Mouse (Mus musculus): ENCODE data around the gene Elof1. TPM values are rescaled to one million over a fixed set of nuclear protein-coding genes. Genes with fewer than 3 reads are reported as not detected.
"Not testable (repeated sequence)": the region's sequence is repeated elsewhere in the genome, so short reads cannot be mapped to it uniquely, and the experiment has no call there.

The Elof1 gene
- total RNA-seq (2014; fragmentation: Nextera tagmentation) (95.3 and 98.7 TPM in 2 replicates), total RNA-seq (2017) (31.1 and 51.7 TPM in 2 replicates)

- ATAC-seq (replicated peaks; ENCODE audit: low FRiP score, low TSS enrichment, poor library complexity, severe bottlenecking) = peak; percentile 93
Measured at GRCm38 (mm10) chr9:22116740-22117426, at the start of gene Elof1. Gene Elof1, minus strand, starts transcription at chr9:22117172.

- ATAC-seq (replicated peaks; ENCODE audit: low FRiP score, low TSS enrichment, poor library complexity, severe bottlenecking) = no peak
Measured at GRCm38 (mm10) chr9:22166686-22167085, 49.7 kb upstream of the Elof1 start.

DNA sequence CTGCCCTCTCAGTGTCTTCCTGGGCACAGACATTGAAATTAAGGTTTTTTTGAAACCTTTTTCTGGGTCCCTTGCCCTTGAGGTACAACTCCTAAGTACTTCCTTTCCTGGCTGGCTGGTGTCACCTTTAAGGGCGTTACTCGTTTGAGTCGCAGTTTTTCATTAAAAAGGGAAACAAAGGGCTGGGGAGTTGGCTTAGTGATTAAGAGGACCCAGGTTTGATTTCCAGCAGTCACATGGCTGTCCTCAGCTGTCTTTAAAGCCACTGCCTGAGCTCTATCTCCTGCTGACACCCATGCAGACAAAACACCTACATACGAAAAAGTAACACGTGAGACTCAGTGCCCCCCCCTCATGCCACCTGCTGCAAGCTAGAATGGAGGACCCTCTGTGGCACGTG, 49.0 kb upstream of the Elof1 start:
- ATAC-seq (replicated peaks; ENCODE audit: low FRiP score, low TSS enrichment, poor library complexity, severe bottlenecking) = no peak

- peak; percentile 84 for ATAC-seq (replicated peaks; ENCODE audit: low FRiP score, low TSS enrichment, poor library complexity, severe bottlenecking)
Measured at GRCm38 (mm10) chr9:22164711-22165668, 48.0 kb upstream of the Elof1 start.

DNA sequence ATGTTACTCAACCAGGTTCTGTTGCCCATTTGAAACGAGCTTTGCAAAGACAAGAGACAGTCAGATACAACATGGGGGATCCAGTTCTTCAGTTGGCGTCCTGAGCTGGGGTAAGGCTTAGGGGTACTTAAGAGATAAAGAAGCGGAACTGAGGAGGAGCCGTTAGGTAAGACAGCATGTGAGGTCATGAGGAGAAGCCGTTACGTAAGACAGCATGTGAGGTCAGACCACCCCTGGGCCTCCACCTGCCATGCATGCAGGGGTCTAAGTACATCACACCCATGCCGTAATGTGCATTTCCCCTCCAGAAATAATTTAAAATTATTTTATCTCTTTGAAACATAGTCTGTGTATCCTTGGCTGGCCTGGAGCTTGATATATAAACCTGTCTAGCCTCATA, 45.9 kb upstream of the Elof1 start:
- no peak for ATAC-seq (replicated peaks; ENCODE audit: low FRiP score, low TSS enrichment, poor library complexity, severe bottlenecking)

DNA sequence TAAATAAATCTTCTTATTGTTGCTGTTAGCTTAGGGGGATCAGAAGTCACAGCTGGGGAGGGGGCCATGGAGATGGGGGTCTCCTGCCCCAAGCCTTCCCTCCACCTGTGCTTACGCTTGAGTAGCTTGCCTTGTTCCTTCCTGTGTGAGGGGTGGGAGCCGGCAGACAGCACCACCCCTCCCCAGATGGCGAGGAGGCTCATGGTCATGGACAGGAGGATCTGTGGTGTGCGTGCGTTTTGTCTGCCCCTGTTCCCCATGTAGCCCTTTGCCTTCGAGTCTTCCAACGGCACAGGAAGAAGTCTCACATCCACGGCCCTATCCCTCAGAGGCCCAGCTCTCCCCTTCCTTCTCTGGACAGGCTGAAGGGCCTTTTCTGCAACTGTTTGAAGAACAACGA, 45.3 kb upstream of the Elof1 start:
- ATAC-seq (replicated peaks; ENCODE audit: low FRiP score, low TSS enrichment, poor library complexity, severe bottlenecking) = no peak

DNA sequence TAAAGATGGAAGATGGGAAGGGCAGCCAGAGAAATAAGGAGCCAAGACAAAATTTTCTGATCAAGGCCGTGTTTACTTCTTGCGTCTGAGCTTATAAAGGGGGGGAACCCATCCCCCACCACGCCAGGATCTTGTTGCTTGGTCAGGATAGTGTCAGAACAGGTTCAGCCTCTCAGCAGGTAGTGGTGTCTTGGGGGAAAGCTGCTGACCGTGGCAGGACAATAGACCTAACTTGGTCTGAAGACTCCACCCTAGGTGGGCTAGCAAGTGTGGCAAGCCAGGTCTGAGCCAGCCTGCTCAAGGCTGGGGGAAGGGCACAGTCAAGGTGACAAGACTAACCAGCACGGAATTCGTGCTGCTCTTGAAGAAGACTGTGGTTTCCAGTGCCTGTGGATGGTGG, 44.3 kb upstream of the Elof1 start:
- no peak for ATAC-seq (replicated peaks; ENCODE audit: low FRiP score, low TSS enrichment, poor library complexity, severe bottlenecking)

- no peak for ATAC-seq (replicated peaks; ENCODE audit: low FRiP score, low TSS enrichment, poor library complexity, severe bottlenecking)
Measured at GRCm38 (mm10) chr9:22157516-22158265, 40.7 kb upstream of the Elof1 start.

DNA sequence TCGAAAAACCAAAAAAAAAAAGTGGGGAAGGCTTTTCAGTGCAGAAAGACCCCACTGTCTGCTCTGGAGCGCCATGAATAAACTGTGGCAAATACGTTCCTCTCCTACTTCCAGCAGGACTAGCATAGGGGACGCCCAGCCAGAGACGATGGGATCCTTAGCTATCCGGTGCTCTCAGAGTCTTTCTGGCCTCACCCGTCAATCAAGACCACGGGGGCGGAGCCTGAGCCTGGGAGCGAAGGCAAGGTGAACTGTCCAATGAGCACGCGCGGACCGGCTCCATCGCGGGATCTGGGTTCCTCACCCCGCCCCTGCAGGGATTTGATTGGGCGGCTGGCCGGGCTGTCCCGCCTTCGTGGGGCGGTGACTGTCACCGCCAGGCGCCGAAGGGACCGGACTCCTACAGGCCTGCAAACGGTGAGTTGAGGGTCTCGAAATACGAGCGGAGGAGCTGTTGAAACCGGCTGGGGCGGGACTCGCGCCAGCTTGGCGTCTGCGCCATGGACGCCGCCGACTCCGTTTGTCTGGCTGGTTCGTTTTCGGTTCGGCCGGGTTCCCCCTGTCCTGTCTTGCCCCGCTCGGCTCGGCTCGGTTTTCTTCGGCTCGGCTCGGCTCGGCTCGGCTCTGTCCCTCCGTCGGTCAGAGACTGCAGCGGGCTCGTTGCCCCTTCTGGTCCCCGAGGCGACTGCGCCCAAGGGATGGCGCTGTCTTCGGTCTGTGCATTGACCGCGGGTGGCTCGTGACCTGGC, 39.7 kb upstream of the Elof1 start, which contains the start of gene Pigyl:
TSS of gene Pigyl (plus strand) at position 350 of the 749 bp plus-strand sequence.
- peak; percentile 99 for ATAC-seq (replicated peaks; ENCODE audit: low FRiP score, low TSS enrichment, poor library complexity, severe bottlenecking)

GRCm38 (mm10) chr9:22155614-22156013, 38.6 kb upstream of the Elof1 start:
- peak; percentile 56 for ATAC-seq (replicated peaks; ENCODE audit: low FRiP score, low TSS enrichment, poor library complexity, severe bottlenecking)

DNA sequence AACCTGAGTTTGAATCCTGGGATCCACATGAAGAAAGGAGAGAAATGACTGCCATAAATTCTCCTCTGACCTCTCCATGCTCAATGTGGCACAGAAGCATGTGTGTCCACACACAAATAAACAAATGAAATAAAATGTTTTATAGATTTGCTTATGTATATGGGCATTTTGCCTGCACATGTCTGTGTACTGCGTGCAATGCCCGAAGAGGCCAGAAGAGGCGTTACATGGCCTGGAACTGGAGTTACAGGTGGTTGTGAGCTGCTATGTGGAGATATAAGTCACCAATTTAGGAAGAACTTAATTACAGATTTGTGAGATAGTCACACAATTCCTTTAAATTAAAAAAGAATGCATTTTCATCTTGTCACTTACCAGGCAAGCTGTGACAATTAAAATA, 36.8 kb upstream of the Elof1 start:
- no peak for ATAC-seq (replicated peaks; ENCODE audit: low FRiP score, low TSS enrichment, poor library complexity, severe bottlenecking)

- ATAC-seq (replicated peaks; ENCODE audit: low FRiP score, low TSS enrichment, poor library complexity, severe bottlenecking) = no peak
Measured at GRCm38 (mm10) chr9:22150946-22151345, 34.0 kb upstream of the Elof1 start.

DNA sequence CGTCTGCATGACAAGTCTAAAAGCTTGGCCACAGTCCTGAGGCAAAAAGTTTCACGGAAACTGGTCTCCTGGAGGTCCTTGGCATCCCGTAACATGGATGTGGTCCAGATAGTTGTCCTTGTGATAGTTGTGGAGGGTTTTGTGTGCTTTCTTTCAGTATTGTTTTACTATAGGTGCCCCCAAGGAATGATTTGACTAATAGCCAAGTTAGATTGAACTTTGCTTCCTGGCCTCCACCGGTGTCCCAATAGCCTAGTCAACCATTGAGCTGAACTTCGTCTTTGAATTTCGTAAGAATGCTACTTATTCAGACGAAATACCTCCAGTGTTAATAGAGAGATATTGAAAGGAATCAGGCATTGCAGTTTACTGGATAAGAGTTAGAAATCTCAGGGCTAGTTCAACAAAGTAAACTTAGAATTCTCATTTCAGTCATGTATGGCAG, 33.3 kb upstream of the Elof1 start:
- not testable (repeated sequence) for ATAC-seq (replicated peaks; ENCODE audit: low FRiP score, low TSS enrichment, poor library complexity, severe bottlenecking)

DNA sequence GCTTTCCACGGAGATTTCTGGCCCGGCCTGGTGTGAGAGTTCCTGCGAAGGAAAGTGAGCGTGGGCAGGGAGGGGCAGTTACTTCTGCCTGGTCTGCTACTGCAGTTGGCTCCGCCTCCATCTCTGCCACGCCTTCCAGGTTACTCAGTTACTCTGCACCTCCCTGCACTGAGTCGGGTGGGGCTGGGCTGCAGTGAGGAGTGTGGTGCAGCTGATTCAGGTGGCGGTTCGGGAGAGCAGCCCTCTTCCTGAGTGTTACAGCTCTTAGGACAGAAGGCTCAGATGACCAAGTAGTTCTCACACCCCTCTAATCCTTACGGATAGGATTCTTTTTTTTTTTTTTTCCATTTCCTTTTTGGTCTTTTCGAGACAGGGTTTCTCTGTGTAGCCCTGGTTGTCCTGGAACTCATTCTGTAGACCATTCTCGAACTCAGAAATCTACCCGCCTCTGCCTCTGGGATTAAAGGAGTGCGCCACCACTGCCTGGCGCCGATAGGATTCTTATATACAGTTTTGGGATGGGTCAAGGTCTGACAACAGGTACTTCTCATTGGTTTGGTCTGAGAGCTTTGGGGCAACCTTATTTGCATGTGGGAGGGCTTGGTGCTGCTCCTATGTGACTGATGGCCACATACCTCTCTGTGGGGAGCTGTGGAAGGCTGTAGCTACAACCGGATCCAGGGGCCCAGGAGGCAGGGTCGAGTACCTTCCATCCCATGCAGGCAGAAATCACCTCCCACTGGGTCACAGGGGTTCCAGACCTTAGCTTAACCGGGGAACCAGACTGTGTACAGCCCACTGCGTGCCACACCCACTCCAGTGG, 32.7 kb upstream of the Elof1 start:
- no peak for ATAC-seq (replicated peaks; ENCODE audit: low FRiP score, low TSS enrichment, poor library complexity, severe bottlenecking)

DNA sequence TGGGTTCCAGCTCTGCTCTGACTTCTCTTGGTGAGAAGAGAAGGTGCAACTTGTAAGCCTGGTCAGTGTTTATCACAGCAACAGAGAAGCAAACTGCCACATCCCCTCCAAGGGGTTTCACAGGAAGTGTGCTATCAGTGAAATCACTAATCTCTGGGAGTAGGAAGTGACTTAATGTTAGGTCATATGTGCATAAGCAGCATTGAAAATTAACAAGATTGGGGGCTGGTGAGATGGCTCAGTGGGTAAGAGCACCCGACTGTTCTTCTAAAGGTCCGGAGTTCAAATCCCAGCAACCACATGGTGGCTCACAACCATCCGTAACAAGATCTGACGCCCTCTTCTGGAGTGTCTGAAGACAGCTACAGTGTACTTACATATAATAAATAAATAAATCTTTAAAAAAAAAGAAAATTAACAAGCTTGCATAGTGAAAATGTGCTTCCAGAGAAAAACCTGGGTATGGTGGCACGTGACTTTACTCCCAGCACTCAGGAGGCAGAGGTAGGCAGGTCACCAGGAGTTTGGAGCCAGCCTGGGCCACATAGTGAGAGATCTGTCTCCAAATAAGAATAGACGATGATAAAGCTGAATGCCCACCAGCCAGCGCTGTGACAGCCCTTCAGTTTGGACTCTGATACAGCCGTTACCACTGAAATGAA, 27.5 kb upstream of the Elof1 start:
- no peak for ATAC-seq (replicated peaks; ENCODE audit: low FRiP score, low TSS enrichment, poor library complexity, severe bottlenecking)

DNA sequence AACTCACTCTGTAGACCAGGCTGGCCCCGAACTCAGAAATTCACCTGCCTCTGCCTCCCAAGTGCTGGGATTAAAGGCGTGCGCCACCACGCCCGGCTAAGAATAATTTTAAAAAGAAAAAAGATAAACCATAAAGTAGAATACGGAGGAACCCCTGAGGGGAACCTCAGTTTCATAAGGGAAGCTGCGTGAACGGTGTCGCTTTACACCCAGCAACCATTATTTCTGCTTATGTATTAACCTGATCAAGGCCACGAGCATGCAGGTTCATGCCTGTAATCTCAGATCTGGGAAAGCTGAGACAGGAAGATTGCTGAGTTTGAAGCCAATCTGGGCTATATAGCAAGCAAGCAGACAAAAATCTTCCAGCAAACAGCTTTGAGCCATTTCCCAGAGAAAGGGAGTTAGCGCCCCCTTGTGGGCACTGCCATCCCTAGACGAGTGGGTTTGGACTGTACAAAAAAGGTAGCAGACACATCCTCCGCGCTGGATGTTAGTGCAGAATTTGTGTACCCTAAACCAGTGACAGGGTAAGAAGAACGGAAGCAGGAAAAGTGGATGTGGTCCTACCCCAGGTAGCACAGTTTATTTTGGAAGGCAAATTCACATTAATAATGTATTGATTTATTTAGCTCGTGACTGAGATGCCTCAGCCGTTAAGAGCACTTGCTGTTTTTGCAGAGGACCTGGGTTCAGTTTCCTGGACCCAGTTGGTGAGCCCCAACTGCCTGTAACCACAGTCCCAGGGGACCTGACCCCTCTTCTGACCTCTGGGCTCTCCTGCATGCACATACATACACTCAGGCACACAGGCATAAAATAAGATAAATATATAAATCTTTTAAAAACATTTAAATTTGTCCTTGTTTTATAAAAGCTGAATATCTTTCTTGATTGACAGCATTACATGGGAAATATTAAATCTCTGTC, 26.4 kb upstream of the Elof1 start:
- ATAC-seq (replicated peaks; ENCODE audit: low FRiP score, low TSS enrichment, poor library complexity, severe bottlenecking) = peak; percentile 71

DNA sequence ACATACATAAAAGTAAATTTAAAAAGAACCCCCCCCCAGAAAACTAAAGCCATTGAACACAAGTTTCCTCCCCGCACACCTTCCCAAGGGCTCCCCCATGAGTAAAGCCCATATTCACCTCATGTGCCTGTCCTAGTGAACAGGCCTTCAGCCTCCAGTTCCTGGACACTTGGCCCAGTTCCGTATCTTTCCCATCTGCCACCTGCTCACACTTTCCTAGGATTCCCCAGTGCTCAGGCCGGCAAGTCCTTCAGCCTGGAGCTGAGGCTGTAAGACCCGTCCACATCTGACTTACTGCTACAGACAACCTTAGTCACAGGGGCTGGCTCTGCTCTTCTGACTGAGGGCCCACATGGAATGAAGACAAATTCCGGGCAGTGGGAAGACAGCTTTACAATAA, 22.8 kb upstream of the Elof1 start:
- ATAC-seq (replicated peaks; ENCODE audit: low FRiP score, low TSS enrichment, poor library complexity, severe bottlenecking) = no peak

Measured in megakaryocyte-erythroid progenitor cell, adult 5-6 weeks (primary cell).